Mouse (Mus musculus): Measurements from ENCODE around the gene Tfec. TPM values are rescaled to one million over a fixed set of nuclear protein-coding genes. Genes with fewer than 3 reads are reported as not detected.

Gene Tfec
- not detected for total RNA-seq (2021)
- long read RNA-seq, experiment 1, result 0 reads
- long read RNA-seq, experiment 2, partial matches to known transcripts, result 0 of 1 reads
- long read RNA-seq, experiment 2, other reads (novel, unspliced or antisense), result 0 of 1 reads

- DNase-seq (ENCODE audit: low spot score in 2 of 2), result no peak
These were observed at the start of gene Tfec for GRCm38 (mm10) chr6:16898251-16898862. Gene Tfec (minus strand): TSS chr6:16898441.

- DNase-seq (ENCODE audit: low spot score in 2 of 2), result no peak
These were observed 49.6 kb upstream of the Tfec start for GRCm38 (mm10) chr6:16947837-16948236.

GRCm38 (mm10) chr6:16943513-16943912, 45.3 kb upstream of the Tfec start:
- no peak for DNase-seq (ENCODE audit: low spot score in 2 of 2)

- no peak for DNase-seq (ENCODE audit: low spot score in 2 of 2)
These were observed 44.2 kb upstream of the Tfec start for GRCm38 (mm10) chr6:16942433-16942832.

GRCm38 (mm10) chr6:16931059-16931458, 32.8 kb upstream of the Tfec start:
- DNase-seq (ENCODE audit: low spot score in 2 of 2), result no peak

DNA sequence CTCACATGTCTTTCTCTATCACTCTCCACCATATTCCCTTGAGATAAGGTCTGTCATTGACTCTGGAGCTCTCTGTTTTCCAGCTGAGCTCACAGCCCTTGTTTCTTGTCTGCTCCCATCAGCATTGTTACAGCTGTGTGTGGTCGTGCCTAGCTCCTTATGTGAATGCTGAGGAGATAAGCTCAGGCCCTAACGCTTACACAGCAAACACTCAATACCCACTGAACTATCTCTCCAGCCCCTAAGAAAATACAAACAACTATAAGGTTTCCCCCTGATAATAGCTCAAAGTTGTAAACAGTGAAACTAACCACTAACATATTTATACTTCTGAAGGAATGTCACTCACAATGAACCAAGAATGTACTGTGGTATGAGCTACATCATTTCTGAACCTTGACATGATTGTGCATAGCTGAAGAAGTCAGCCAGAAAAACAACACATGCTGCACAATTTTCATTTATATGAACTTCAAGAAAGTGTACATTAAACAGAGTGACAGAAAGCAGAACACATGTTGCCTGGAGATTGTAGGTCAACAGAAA, 21.9 kb upstream of the Tfec start:
- no peak for DNase-seq (ENCODE audit: low spot score in 2 of 2)

GRCm38 (mm10) chr6:16891819-16892218, 6.4 kb downstream of the Tfec start:
- no peak for DNase-seq (ENCODE audit: low spot score in 2 of 2)

DNA sequence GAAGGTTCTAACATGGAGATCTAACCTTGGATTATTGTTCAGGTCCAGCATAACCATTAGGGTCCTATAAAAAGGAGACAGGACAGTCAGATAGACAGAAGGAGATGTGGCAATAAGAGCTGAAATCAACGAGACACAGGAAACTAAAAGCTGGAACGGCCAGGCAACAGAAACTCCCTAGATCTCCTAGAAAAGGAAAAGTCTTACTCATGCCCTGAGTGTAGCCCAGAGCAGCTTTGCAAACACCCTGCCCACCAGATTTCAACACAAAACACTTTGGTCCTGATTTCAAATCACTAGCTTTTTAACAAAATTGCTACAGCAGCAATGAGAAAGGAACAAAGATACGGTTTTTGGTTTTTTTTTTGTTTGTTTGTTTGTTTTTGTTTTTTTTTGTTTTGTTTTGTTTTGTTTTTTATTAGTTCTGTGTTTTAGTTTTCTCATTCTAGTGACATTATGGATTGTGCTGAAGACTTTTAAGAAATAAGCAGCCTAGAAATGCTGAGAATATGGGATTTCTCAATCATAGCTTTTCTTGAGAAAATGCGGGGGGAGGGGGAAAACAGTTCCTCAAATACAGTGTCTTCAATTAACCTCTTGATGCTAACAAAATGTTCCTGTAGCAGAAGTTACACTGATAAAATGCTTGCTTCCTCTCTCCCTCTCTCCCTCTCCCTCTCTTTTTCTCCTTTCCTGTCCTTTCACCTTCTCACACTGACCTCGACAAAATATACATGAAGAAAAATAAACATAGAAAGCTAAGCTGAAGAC, 14.5 kb downstream of the Tfec start:
- DNase-seq (ENCODE audit: low spot score in 2 of 2), result no peak

DNA sequence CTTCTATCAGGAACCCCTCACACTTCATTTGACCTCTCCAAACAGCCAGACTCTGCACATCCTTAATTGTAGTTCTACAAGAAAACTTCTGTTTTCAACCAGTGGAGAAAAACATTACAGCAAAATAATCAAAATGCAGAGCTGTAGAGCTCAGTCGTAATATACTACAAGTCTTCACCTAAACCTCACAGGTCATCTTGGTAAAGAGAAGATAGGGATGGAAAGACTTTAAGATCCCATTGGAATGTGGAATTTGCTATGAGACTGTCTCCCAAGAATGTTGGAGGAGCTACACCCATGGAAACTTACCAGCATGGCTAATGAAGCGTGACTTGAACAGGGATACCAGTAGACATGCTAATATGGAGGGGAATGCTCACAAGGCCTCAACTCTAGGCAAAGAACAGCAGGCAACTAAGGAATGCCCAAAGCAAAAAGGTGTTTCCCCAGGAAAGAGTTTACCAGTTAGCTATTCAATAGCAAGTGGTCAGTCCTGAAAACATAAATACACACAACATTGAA, 24.2 kb downstream of the Tfec start:
- no peak for DNase-seq (ENCODE audit: low spot score in 2 of 2)

GRCm38 (mm10) chr6:16870067-16870466, 28.2 kb downstream of the Tfec start:
- no peak for DNase-seq (ENCODE audit: low spot score in 2 of 2)

DNA sequence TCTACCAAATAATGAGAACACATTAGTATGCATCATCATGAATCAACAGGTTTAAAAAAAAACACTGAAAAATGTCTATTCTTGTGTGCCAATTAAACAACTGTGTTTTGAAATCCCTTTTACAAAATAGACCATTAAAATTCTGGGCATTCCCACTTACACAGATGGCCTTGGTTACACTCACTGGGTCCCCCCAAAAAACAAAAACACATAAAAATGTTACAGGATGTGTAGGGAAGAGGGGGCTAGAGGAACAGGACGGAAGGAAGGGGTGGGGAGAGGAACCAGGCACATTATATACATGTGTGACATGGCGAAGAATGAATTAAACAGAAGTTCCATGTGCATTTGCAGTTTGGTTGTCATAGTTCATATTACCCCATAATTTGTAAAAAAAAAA, 29.9 kb downstream of the Tfec start:
- DNase-seq (ENCODE audit: low spot score in 2 of 2), result peak in 1 of 2 experiments; percentile 22

GRCm38 (mm10) chr6:16862753-16863508, 35.3 kb downstream of the Tfec start:
- no peak for DNase-seq (ENCODE audit: low spot score in 2 of 2)

DNA sequence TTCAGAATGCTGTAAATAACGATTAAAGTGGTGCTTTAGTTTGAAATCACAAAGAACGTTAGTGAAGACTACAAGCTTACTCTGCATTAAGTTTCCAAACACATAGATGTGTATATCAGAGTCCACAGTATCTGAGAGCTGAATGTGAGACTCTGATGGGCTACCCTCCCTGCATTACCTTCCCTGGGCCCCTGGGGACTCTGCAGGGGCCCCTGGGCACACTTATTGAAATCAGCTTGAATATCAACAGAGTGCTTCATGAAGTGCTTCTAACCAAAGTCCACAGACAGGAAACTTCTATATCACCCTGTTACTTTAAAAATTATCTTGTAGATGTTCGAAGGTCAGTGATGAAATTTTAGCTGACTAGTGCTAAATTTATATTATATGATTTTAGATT, 36.2 kb downstream of the Tfec start:
- DNase-seq (ENCODE audit: low spot score in 2 of 2), result no peak

- no peak for DNase-seq (ENCODE audit: low spot score in 2 of 2)
These were observed 42.2 kb downstream of the Tfec start for GRCm38 (mm10) chr6:16855879-16856545.

DNA sequence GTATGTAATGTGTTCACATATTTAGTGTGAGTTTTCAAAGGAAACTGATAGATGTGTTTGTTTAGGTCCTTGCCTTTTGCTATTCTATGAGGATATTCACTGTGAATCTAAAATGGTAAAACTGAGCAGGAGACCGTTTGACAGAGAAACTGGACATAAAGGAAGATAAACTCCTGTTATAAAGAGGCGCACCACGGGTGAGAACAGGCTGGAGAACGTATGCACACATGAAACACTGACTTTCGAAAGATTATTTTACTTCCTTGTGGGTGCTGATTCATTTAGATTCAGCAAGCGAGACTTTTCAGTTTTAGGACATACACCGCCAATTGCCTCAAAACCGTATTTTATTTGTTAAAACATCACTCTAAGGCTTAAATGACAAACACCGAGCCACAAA, 43.3 kb downstream of the Tfec start:
- DNase-seq (ENCODE audit: low spot score in 2 of 2), result no peak

GRCm38 (mm10) chr6:16846521-16846920, 51.7 kb downstream of the Tfec start:
- DNase-seq (ENCODE audit: low spot score in 2 of 2), result no peak

DNA sequence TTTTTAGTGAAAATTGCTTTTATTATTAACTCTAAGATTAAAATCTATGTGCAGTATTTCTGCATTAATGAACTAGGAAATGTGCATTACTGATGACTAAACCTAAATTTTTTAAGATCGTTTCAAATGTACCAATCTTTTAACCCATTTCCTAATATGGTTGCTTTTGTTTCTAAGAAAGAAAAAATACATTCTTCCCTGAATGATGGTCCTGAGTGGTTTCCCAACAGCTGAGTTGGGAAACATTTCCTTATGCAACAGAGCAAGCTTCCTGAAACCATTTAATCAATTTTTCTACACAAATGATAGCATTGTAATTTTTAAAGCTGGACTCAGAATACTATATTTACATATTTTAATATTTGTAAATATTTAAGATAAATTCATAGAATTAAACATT, 62.6 kb downstream of the Tfec start:
- DNase-seq (ENCODE audit: low spot score in 2 of 2), result no peak

- DNase-seq (ENCODE audit: low spot score in 2 of 2), result no peak
These were observed 69.9 kb downstream of the Tfec start for GRCm38 (mm10) chr6:16828304-16828703.

- no peak for DNase-seq (ENCODE audit: low spot score in 2 of 2)
These were observed 76.3 kb downstream of the Tfec start for GRCm38 (mm10) chr6:16821985-16822384.

- no peak for DNase-seq (ENCODE audit: low spot score in 2 of 2)
These were observed 91.9 kb downstream of the Tfec start for GRCm38 (mm10) chr6:16806302-16806701.

- DNase-seq (ENCODE audit: low spot score in 2 of 2), result peak; percentile 35 to 53
These were observed 100.6 kb downstream of the Tfec start for GRCm38 (mm10) chr6:16797669-16798068.
